In genomic region chr13:113838601-113839576, GRCm38 (mm10) we compare ENCODE assay signal across 20 mouse cellular contexts. TPM values are rescaled to one million over a fixed set of nuclear protein-coding genes. Genes with fewer than 3 reads are reported as not detected.
DNase-seq lines count a peak whose midpoint lies in the region; ATAC-seq and TF ChIP-seq lines count a peak whose summit lies in the region.
"Had no signal": no experiment of that assay in that cellular context is flagged by ENCODE, and none has a peak within 500 bp of the region (broad histone marks: within the 10 kb centered on the region; RNA-seq: fewer than 3 reads in every experiment).

No protein-coding gene starts in this region.

- H3K4me3 ChIP-seq in limb, embryonic 12.5 days (replicated peaks), result no peak overlapping the region
- no peak overlapping the region for H3K4me3 ChIP-seq in limb, embryonic 10.5 days
- H3K4me3 ChIP-seq in limb, embryonic 14.5 days (replicated peaks; ENCODE audit: low read length), result no peak overlapping the region
- no peak overlapping the region for H3K4me3 ChIP-seq in heart, embryonic 12.5 days
- no peak overlapping the region for H3K4me3 ChIP-seq in midbrain, postnatal 0 days (ENCODE audit: low read depth, low read length)
- H3K4me3 ChIP-seq: embryonic facial prominence, embryonic 12.5 days; forebrain, embryonic 15.5 days; hindbrain, embryonic 15.5 days had no signal

- WGBS in limb, embryonic 12.5 days, result 86% methylated on average over 16 of the region's 16 CpGs
- 93% methylated on average over 16 of the region's 16 CpGs for WGBS in limb, embryonic 10.5 days
- 77% methylated on average over 16 of the region's 16 CpGs for WGBS in limb, embryonic 14.5 days
- WGBS in heart, embryonic 12.5 days, result 93% methylated on average over 16 of the region's 16 CpGs
- 97% methylated on average over 16 of the region's 16 CpGs for WGBS in midbrain, postnatal 0 days

- peaks cover 18% of the 10 kb centered on the region for H3K36me3 ChIP-seq in limb, embryonic 12.5 days
- peaks cover 14% of the 10 kb centered on the region for H3K36me3 ChIP-seq in limb, embryonic 10.5 days
- H3K36me3 ChIP-seq in limb, embryonic 14.5 days (ENCODE audit: control insufficient read depth, insufficient read depth, low read length), result no peaks in the 10 kb centered on the region
- peaks cover 9% of the 10 kb centered on the region; the same call in 1 of the 2 replicates for H3K36me3 ChIP-seq in heart, embryonic 12.5 days
- H3K36me3 ChIP-seq in midbrain, postnatal 0 days (ENCODE audit: insufficient read depth, low read length), result no peaks in the 10 kb centered on the region
- H3K36me3 ChIP-seq: embryonic facial prominence, embryonic 12.5 days; forebrain, embryonic 15.5 days; hindbrain, embryonic 15.5 days had no signal

- peak; percentile 66 for DNase-seq in heart, adult 11 months
- DNase-seq in heart, postnatal 10 days, result no peak
- DNase-seq in limb, embryonic 10.5 days (ENCODE audit: low spot score), result no peak
- peak; percentile 42 for DNase-seq in limb, embryonic 14.5 days (ENCODE audit: low spot score)
- no peak for DNase-seq in midbrain, postnatal 0 days (ENCODE audit: low spot score)
- DNase-seq: adrenal gland, postnatal 10 days; B cell, adult 2 months; cerebellum, adult 11 months; cerebellum, adult 9-10 months; cerebellum, postnatal 25 days; gastrocnemius, postnatal 36 days; heart, adult 18-20 months; heart, postnatal 36 days had no signal

- ATAC-seq in limb, embryonic 12.5 days (ENCODE audit: insufficient number of reproducible peaks, insufficient read depth, low FRiP score, low TSS enrichment, low read depth), result no peak
- peak; percentile 24; the same call in 1 of the 2 replicates for ATAC-seq in limb, embryonic 14.5 days (ENCODE audit: low FRiP score, low read depth)
- no peak for ATAC-seq in heart, embryonic 12.5 days (ENCODE audit: insufficient number of reproducible peaks, low FRiP score)
- no peak for ATAC-seq in midbrain, postnatal 0 days (ENCODE audit: low FRiP score)
- ATAC-seq: CD4-positive, CD25-positive, alpha-beta regulatory T cell, adult 4 months; forebrain, embryonic 15.5 days had no signal

- no peak overlapping the region for H3K4me2 ChIP-seq in limb, embryonic 12.5 days
- H3K4me2 ChIP-seq in limb, embryonic 14.5 days (replicated peaks; ENCODE audit: low read depth, low read length, severe bottlenecking), result no peak overlapping the region
- no peak overlapping the region for H3K4me2 ChIP-seq in heart, embryonic 12.5 days
- H3K4me2 ChIP-seq in midbrain, postnatal 0 days (ENCODE audit: low read depth, low read length, poor library complexity, severe bottlenecking), result no peak overlapping the region
- H3K4me2 ChIP-seq: embryonic facial prominence, embryonic 12.5 days; forebrain, embryonic 15.5 days; heart, embryonic 11.5 days; hindbrain, embryonic 15.5 days had no signal

- H3K9ac ChIP-seq in limb, embryonic 12.5 days (replicated peaks), result no peak overlapping the region
- H3K9ac ChIP-seq in limb, embryonic 14.5 days (ENCODE audit: low read depth, low read length, severe bottlenecking), result no peak overlapping the region
- H3K9ac ChIP-seq in heart, embryonic 12.5 days, result no peak overlapping the region
- no peak overlapping the region for H3K9ac ChIP-seq in midbrain, postnatal 0 days (replicated peaks; ENCODE audit: low read length, poor library complexity, severe bottlenecking)
- H3K9ac ChIP-seq: embryonic facial prominence, embryonic 12.5 days; forebrain, embryonic 15.5 days; hindbrain, embryonic 15.5 days had no signal

- intact Hi-C loops in heart, postnatal 10 days (cut with DNase I), result no loop called here

- H3K27ac ChIP-seq in limb, embryonic 12.5 days, result 0 out of 2 replicates have a peak overlapping the region, but pooled peaks have one; percentile 31
- no peak overlapping the region for H3K27ac ChIP-seq in limb, embryonic 10.5 days
- no peak overlapping the region for H3K27ac ChIP-seq in limb, embryonic 14.5 days (replicated peaks; ENCODE audit: low read depth, low read length)
- no peak overlapping the region for H3K27ac ChIP-seq in heart, embryonic 12.5 days (ENCODE audit: poor library complexity, severe bottlenecking)
- no peak overlapping the region for H3K27ac ChIP-seq in midbrain, postnatal 0 days (ENCODE audit: low read depth, low read length)
- H3K27ac ChIP-seq: embryonic facial prominence, embryonic 12.5 days; forebrain, embryonic 15.5 days; hindbrain, embryonic 15.5 days had no signal

- peaks cover 13% of the 10 kb centered on the region for H3K9me3 ChIP-seq in limb, embryonic 12.5 days
- H3K9me3 ChIP-seq in limb, embryonic 10.5 days (replicated peaks), result no peaks in the 10 kb centered on the region
- H3K9me3 ChIP-seq in limb, embryonic 14.5 days (ENCODE audit: control insufficient read depth, low read length), result peaks cover 4% of the 10 kb centered on the region; the same call in 1 of the 2 replicates
- no peaks in the 10 kb centered on the region; the same call in 1 of the 2 replicates for H3K9me3 ChIP-seq in heart, embryonic 12.5 days (replicated peaks)
- no peaks in the 10 kb centered on the region; the same call in 1 of the 2 replicates for H3K9me3 ChIP-seq in midbrain, postnatal 0 days (ENCODE audit: low read length)
- H3K9me3 ChIP-seq: embryonic facial prominence, embryonic 12.5 days; forebrain, embryonic 15.5 days; hindbrain, embryonic 15.5 days had no signal

- TF ChIP-seq CTCF in midbrain, postnatal 0 days (IDR thresholded peaks at IDR 0.05), result no peak

- no peak for TF ChIP-seq POLR2A in limb, embryonic 14.5 days (IDR thresholded peaks at IDR 0.05; ENCODE audit: borderline replicate concordance, extremely low read depth, insufficient read depth, insufficient read length)

- H3K4me1 ChIP-seq in limb, embryonic 12.5 days (replicated peaks), result peaks cover 6% of the 10 kb centered on the region
- peaks cover 15% of the 10 kb centered on the region for H3K4me1 ChIP-seq in limb, embryonic 10.5 days
- peaks cover 6% of the 10 kb centered on the region; the same call in 1 of the 2 replicates for H3K4me1 ChIP-seq in limb, embryonic 14.5 days (ENCODE audit: control insufficient read depth, insufficient read depth, low read length)
- H3K4me1 ChIP-seq in heart, embryonic 12.5 days (replicated peaks), result peaks cover 6% of the 10 kb centered on the region
- no peaks in the 10 kb centered on the region for H3K4me1 ChIP-seq in midbrain, postnatal 0 days (ENCODE audit: insufficient read depth, low read length)
- H3K4me1 ChIP-seq: embryonic facial prominence, embryonic 12.5 days; forebrain, embryonic 15.5 days; hindbrain, embryonic 15.5 days had no signal

- no peaks in the 10 kb centered on the region for H3K27me3 ChIP-seq in limb, embryonic 12.5 days
- H3K27me3 ChIP-seq in limb, embryonic 10.5 days (ENCODE audit: low read depth, poor library complexity, severe bottlenecking), result no peaks in the 10 kb centered on the region
- H3K27me3 ChIP-seq in limb, embryonic 14.5 days (ENCODE audit: control insufficient read depth, insufficient read depth, low read length), result no peaks in the 10 kb centered on the region
- H3K27me3 ChIP-seq in heart, embryonic 12.5 days (replicated peaks), result no peaks in the 10 kb centered on the region
- H3K27me3 ChIP-seq in midbrain, postnatal 0 days (ENCODE audit: insufficient read depth, low read length), result no peaks in the 10 kb centered on the region
- H3K27me3 ChIP-seq: embryonic facial prominence, embryonic 12.5 days; forebrain, embryonic 15.5 days; hindbrain, embryonic 15.5 days had no signal

RNA-seq across cellular contexts. Expression of gene Arl15, which starts 44.6 kb away (rescaled TPM):
- total RNA-seq in heart, postnatal 10 days (2021), result 10 to 100 TPM; 15.9 to 18.0 TPM
- polyA plus RNA-seq in limb, embryonic 12.5 days (2016; fragmentation: Nextera tagmentation; extraction: Ambion mirVana), result 17.4 and 17.8 TPM in 2 replicates
- 10.0 and 12.9 TPM in 2 replicates for polyA plus RNA-seq in limb, embryonic 10.5 days (2016; fragmentation: Nextera tagmentation; extraction: Ambion mirVana)
- 9.9 and 10.1 TPM in 2 replicates for polyA plus RNA-seq in limb, embryonic 14.5 days (2012; rRNA removed)
- polyA plus RNA-seq in limb, embryonic 14.5 days (2014; fragmentation: Nextera tagmentation; extraction: Ambion mirVana), result 10.7 and 11.9 TPM in 2 replicates
- polyA plus RNA-seq in heart, embryonic 12.5 days (2016; fragmentation: Nextera tagmentation; extraction: Ambion mirVana), result 7.7 and 9.1 TPM in 2 replicates
- 50.1 and 54.8 TPM in 2 replicates for total RNA-seq in midbrain, postnatal 0 days (2014; rRNA removed)
- 13.0 and 16.8 TPM in 2 replicates for polyA plus RNA-seq in midbrain, postnatal 0 days (2015; fragmentation: Nextera tagmentation; extraction: Ambion mirVana)

Comparison
In these comparisons a context has a peak if more than half of its experiments do, and no peak if none do; other contexts are left out.
1. DNase-seq: peak in heart, adult 11 months (single experiment) and limb, embryonic 14.5 days (single experiment); none in heart, postnatal 10 days (0 of 2), limb, embryonic 10.5 days (single experiment) and midbrain, postnatal 0 days (single experiment).